Mouse (Mus musculus): ENCODE results near the gene Ly6g6c. TPM values are rescaled to one million over a fixed set of nuclear protein-coding genes. Genes with fewer than 3 reads are reported as not detected.

The Ly6g6c gene
- polyA plus RNA-seq, 1 experiment = 146 TPM

DNA sequence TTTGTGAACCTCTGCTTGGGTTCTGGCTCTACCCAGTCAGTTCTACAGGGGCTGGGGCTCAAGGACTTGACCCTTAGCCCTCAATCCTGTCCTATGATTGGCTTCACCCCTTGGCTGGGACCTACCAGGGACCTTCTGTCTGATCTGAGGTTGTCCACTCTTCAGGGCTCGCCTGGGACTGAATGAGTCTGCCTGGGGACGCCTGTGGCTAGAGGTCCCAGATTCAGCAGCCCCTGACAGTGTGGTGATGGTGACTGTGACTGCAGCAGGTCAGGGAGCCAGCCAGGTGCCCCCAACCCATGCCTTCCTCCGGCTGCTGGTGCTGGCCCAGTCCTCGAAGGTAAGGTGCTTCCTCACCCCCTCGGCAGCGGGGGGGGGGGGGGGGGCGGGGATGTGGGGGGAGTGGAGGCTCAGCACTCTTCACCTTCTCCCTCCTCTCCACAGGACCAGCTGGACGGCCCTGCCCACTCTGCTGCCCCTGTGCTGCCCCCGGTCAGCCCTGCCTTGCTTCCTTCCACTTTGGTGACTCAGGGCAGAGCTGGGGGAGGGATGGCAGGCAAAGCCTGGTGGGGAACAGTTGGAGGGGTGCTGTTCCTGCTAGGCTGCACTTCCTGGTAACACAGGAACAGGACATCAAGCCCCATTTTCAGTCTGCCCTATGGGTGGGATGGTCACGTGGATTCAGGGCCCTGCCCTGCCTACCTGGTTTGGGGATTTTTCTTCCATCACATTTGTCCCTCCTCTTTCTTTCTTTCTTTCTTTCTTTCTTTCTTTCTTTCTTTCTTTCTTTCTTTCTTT, 40.3 kb upstream of the Ly6g6c start:
- Histone ChIP-seq H3K4me1 (ENCODE audit: control insufficient read depth, insufficient read depth, low read length) (peaks cover 5% of the 10 kb centered on the region), H3K4me3 (ENCODE audit: control insufficient read depth, low read depth, low read length) (no peak overlapping the region), H3K27me3 (ENCODE audit: control insufficient read depth, insufficient read depth, low read length) (no peaks in the 10 kb centered on the region), H3K27ac (ENCODE audit: control insufficient read depth, insufficient read depth, low read depth, low read length) (no peak overlapping the region), H3K36me3 (ENCODE audit: control insufficient read depth, insufficient read depth, low read length) (no peaks in the 10 kb centered on the region)
- no peak for TF ChIP-seq POLR2A (IDR thresholded peaks at IDR 0.05; ENCODE audit: control insufficient read depth, low read depth, low read length)
- no peak for TF ChIP-seq CTCF (IDR thresholded peaks at IDR 0.05; ENCODE audit: control insufficient read depth, insufficient read depth, insufficient replicate concordance, low read depth, low read length)

DNA sequence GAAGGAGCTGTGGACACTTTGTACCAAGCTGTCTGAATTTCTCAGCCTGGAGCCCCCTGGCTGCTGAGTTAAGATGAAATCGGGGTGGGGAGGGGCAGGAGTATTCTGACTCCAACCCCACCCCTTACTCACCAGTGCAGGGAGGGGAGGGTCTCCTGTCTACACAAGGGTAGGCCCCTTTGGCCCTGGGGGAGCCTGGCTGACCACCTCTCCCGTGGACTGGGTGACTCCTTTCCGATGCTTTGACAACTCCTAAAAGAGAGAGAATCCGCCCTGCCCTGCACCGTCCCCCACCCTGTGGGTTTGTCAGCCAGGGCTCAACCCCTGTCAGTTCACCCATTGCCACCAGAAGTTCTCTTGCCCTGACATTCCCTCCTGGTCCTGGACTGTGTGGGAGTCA, 39.0 kb upstream of the Ly6g6c start:
- no peak for TF ChIP-seq POLR2A (IDR thresholded peaks at IDR 0.05; ENCODE audit: control insufficient read depth, low read depth, low read length)
- TF ChIP-seq CTCF (IDR thresholded peaks at IDR 0.05; ENCODE audit: control insufficient read depth, insufficient read depth, insufficient replicate concordance, low read depth, low read length) = no peak
- Histone ChIP-seq H3K4me3 (ENCODE audit: control insufficient read depth, low read depth, low read length) (no peak overlapping the region), H3K36me3 (ENCODE audit: control insufficient read depth, insufficient read depth, low read length) (no peaks in the 10 kb centered on the region), H3K27me3 (ENCODE audit: control insufficient read depth, insufficient read depth, low read length) (no peaks in the 10 kb centered on the region), H3K27ac (ENCODE audit: control insufficient read depth, insufficient read depth, low read depth, low read length) (no peak overlapping the region), H3K4me1 (ENCODE audit: control insufficient read depth, insufficient read depth, low read length) (peaks cover 3% of the 10 kb centered on the region)

DNA sequence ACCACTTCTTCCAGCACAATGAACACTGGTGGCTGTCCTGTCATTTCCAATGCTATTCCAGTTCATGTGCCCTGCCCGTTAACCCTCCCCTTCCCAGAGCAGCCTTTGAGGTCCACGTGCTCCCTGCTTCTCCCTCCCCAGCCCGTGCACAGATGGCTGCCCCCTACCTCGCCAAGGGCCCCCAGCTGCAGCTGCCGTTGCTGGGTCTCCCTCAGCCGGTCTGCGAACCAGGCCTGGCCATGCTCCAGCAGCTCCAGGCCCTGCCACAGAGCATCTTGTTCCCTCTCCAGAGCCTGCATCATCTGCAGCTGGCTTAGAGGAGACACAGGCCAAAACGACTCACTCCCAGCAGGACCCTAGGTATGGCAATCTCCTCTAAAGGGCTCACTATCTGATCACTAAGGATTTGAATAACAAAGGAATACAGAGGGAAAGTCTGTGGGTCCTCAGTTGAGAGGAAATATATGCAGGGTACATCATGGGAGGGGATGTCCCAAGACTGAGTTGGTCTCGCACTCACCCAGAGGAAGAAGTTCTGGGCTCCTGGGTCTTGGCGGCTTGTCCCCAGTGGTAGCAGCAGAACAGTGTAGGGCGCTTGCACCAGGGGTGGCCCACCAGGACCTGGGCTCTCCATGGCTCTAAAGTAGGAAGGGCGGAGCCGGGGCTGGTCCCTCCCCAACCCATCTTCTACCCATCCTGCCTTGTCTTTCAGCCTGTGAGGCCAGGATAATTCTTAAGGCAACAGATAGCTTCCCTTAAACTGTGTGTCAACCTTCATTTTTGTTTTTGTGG, 37.7 kb upstream of the Ly6g6c start, which contains the start of gene Sapcd1:
Gene Sapcd1, minus strand, starts transcription at position 740 of the 792 bp plus-strand sequence.
- Histone ChIP-seq H3K4me1 (ENCODE audit: control insufficient read depth, insufficient read depth, low read length) (peaks cover 2% of the 10 kb centered on the region; the same call in 1 of the 2 replicates), H3K27ac (ENCODE audit: control insufficient read depth, insufficient read depth, low read depth, low read length) (no peak within 1 kb of the TSS), H3K36me3 (ENCODE audit: control insufficient read depth, insufficient read depth, low read length) (no peaks in the 10 kb centered on the region), H3K4me3 (ENCODE audit: control insufficient read depth, low read depth, low read length) (no peak within 1 kb of the TSS), H3K27me3 (ENCODE audit: control insufficient read depth, insufficient read depth, low read length) (no peaks in the 10 kb centered on the region)
- TF ChIP-seq POLR2A (IDR thresholded peaks at IDR 0.05; ENCODE audit: control insufficient read depth, low read depth, low read length) = no peak
- TF ChIP-seq CTCF (IDR thresholded peaks at IDR 0.05; ENCODE audit: control insufficient read depth, insufficient read depth, insufficient replicate concordance, low read depth, low read length) = no peak

DNA sequence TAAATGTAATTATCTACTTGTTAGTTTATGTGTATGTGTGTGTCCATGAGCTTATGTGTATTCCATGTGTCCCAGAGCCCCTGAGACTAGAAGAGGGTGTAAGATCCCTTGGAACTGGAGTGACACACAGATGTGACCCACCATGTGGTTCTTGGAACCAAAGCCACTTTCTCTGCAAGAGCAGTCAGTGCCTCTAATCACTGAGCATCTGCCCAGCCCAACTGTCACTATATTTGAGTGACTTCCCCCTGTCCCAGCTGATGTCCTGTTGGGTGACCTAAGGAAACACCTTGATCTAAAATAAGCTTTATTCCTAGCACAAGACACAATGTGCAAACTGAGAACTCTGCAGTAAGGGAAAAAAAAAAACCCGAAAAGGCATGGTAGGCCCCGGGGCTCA, 36.9 kb upstream of the Ly6g6c start:
- H3K4me1 ChIP-seq (ENCODE audit: control insufficient read depth, insufficient read depth, low read length) = peaks cover 2% of the 10 kb centered on the region; the same call in 1 of the 2 replicates
- TF ChIP-seq CTCF (IDR thresholded peaks at IDR 0.05; ENCODE audit: control insufficient read depth, insufficient read depth, insufficient replicate concordance, low read depth, low read length) = no peak
- no peak for TF ChIP-seq POLR2A (IDR thresholded peaks at IDR 0.05; ENCODE audit: control insufficient read depth, low read depth, low read length)
- H3K36me3 ChIP-seq (ENCODE audit: control insufficient read depth, insufficient read depth, low read length) = no peaks in the 10 kb centered on the region
- H3K4me3 ChIP-seq (ENCODE audit: control insufficient read depth, low read depth, low read length) = no peak overlapping the region
- H3K27ac ChIP-seq (ENCODE audit: control insufficient read depth, insufficient read depth, low read depth, low read length) = no peak overlapping the region
- H3K27me3 ChIP-seq (ENCODE audit: control insufficient read depth, insufficient read depth, low read length) = no peaks in the 10 kb centered on the region

DNA sequence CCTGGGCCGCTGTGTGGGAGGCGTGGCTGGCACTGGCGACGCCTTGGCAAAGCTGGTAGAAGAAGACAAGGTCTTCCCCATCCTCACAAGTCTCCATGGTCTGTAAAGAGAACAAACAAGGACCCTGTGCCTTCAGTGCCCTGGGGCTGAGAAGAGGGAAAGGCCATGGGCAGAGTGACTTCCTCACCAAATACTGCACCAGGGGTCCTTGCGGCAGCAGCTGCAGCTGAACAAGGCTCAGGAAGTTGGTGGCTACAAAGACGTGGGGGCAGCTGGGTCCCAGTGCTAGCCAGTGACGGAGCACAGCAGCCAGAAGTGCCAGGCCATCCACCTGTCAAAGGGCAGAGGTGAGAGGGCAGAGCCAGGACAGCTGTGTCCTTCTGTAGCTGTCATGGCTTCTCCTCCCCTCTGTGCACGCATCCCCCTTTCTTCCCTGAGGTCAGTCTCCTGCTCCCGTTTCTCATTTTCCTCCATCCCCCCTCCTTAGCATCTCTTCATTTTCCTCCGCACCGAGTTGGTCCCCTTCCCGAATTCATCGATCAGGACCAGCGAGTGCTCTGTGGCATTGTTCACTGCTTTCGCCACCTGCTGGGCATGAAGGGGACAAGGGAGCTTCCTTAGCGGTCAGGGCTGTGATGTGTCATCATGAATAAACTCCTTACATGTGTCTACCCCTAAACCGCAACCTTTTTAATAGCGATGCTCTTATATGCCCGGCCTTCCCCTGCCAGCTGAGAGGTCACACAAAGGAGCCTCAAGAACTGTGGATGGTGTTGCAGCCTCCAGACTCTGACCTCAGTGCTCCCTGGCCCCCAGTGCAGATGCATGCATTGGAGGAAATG, 35.3 kb upstream of the Ly6g6c start:
- Histone ChIP-seq H3K27ac (ENCODE audit: control insufficient read depth, insufficient read depth, low read depth, low read length) (no peak overlapping the region), H3K4me3 (ENCODE audit: control insufficient read depth, low read depth, low read length) (no peak overlapping the region), H3K27me3 (ENCODE audit: control insufficient read depth, insufficient read depth, low read length) (no peaks in the 10 kb centered on the region), H3K4me1 (ENCODE audit: control insufficient read depth, insufficient read depth, low read length) (peaks cover 2% of the 10 kb centered on the region; the same call in 1 of the 2 replicates), H3K36me3 (ENCODE audit: control insufficient read depth, insufficient read depth, low read length) (no peaks in the 10 kb centered on the region)
- TF ChIP-seq CTCF (IDR thresholded peaks at IDR 0.05; ENCODE audit: control insufficient read depth, insufficient read depth, insufficient replicate concordance, low read depth, low read length) (peak; percentile 48; the same call in 1 of the 2 replicates), POLR2A (IDR thresholded peaks at IDR 0.05; ENCODE audit: control insufficient read depth, low read depth, low read length) (no peak)

DNA sequence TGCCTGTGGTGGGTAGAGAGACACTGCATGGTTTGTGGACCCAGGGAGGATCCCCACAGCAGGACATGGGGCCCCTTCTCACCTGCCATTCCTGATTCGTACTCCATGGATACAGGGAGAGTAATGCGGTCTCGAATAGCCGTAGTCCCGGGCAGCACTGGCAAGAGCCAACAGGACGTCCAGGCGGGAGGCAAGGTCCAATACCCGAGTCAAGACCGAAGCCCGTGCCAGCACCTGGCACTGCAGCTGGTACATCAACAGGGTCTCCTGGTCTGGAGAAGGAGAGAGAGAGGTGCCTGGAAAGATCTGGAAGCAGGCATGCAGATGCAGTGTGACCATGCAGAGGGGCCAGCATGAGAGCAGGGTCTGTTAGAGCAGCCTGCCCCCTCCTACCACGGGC, 33.9 kb upstream of the Ly6g6c start:
- TF ChIP-seq POLR2A (IDR thresholded peaks at IDR 0.05; ENCODE audit: control insufficient read depth, low read depth, low read length) = no peak
- no peak for TF ChIP-seq CTCF (IDR thresholded peaks at IDR 0.05; ENCODE audit: control insufficient read depth, insufficient read depth, insufficient replicate concordance, low read depth, low read length)
- no peaks in the 10 kb centered on the region for H3K36me3 ChIP-seq (ENCODE audit: control insufficient read depth, insufficient read depth, low read length)
- H3K4me1 ChIP-seq (ENCODE audit: control insufficient read depth, insufficient read depth, low read length) = peaks cover 2% of the 10 kb centered on the region; the same call in 1 of the 2 replicates
- H3K27me3 ChIP-seq (ENCODE audit: control insufficient read depth, insufficient read depth, low read length) = no peaks in the 10 kb centered on the region
- H3K27ac ChIP-seq (ENCODE audit: control insufficient read depth, insufficient read depth, low read depth, low read length) = peak overlapping the region; percentile 3; the same call in 1 of the 2 replicates
- H3K4me3 ChIP-seq (ENCODE audit: control insufficient read depth, low read depth, low read length) = no peak overlapping the region
